Mouse (Mus musculus): Measurements from ENCODE around the gene Dab2.

Dab2 gene

GRCm38 (mm10) chr15:6398211-6398610 lies 98.6 kb downstream of the Dab2 start:
- DNase-seq = no peak

GRCm38 (mm10) chr15:6398881-6399280 lies 99.3 kb downstream of the Dab2 start:
- DNase-seq = no peak

GRCm38 (mm10) chr15:6400115-6400514 lies 100.5 kb downstream of the Dab2 start:
- no peak for DNase-seq

GRCm38 (mm10) chr15:6402433-6402832 lies 102.8 kb downstream of the Dab2 start:
- DNase-seq = no peak

- DNase-seq = no peak
Measured at GRCm38 (mm10) chr15:6404172-6404571, 104.6 kb downstream of the Dab2 start.

GRCm38 (mm10) chr15:6406771-6407170 lies 107.2 kb downstream of the Dab2 start:
- no peak for DNase-seq

- DNase-seq = no peak
Measured at GRCm38 (mm10) chr15:6409031-6409430, 109.4 kb downstream of the Dab2 start.

- no peak for DNase-seq
Measured at GRCm38 (mm10) chr15:6410161-6410560, 110.6 kb downstream of the Dab2 start.

- DNase-seq = no peak
Measured at GRCm38 (mm10) chr15:6411334-6411733, 111.7 kb downstream of the Dab2 start.

GRCm38 (mm10) chr15:6415317-6415716 lies 115.7 kb downstream of the Dab2 start:
- DNase-seq = no peak

GRCm38 (mm10) chr15:6431777-6432176 lies 132.2 kb downstream of the Dab2 start:
- no peak for DNase-seq

GRCm38 (mm10) chr15:6432411-6432810 lies 132.8 kb downstream of the Dab2 start:
- DNase-seq = no peak

- no peak for DNase-seq
Measured at GRCm38 (mm10) chr15:6435281-6435680, 135.7 kb downstream of the Dab2 start.

GRCm38 (mm10) chr15:6435773-6436172 lies 136.2 kb downstream of the Dab2 start:
- no peak for DNase-seq

GRCm38 (mm10) chr15:6438685-6439084 lies 139.1 kb downstream of the Dab2 start:
- no peak for DNase-seq

- DNase-seq = no peak
Measured at GRCm38 (mm10) chr15:6444452-6444851, 144.9 kb downstream of the Dab2 start.

- no peak for DNase-seq
Measured at GRCm38 (mm10) chr15:6445135-6445534, 145.5 kb downstream of the Dab2 start, which contains the start of gene C9. TSS of gene C9 (plus strand) at chr15:6445327.

GRCm38 (mm10) chr15:6446181-6446580 lies 146.6 kb downstream of the Dab2 start:
- DNase-seq = no peak

- DNase-seq = no peak
Measured at GRCm38 (mm10) chr15:6448892-6449291, 149.3 kb downstream of the Dab2 start.

- DNase-seq = no peak
Measured at GRCm38 (mm10) chr15:6454461-6454860, 154.9 kb downstream of the Dab2 start.

- DNase-seq = no peak
Measured at GRCm38 (mm10) chr15:6461381-6461780, 161.8 kb downstream of the Dab2 start.

GRCm38 (mm10) chr15:6463361-6463923 lies 163.9 kb downstream of the Dab2 start:
- DNase-seq = no peak

GRCm38 (mm10) chr15:6466995-6467394 lies 167.4 kb downstream of the Dab2 start:
- no peak for DNase-seq

- no peak for DNase-seq
Measured at GRCm38 (mm10) chr15:6468845-6469244, 169.3 kb downstream of the Dab2 start.

GRCm38 (mm10) chr15:6469384-6469783 lies 169.8 kb downstream of the Dab2 start:
- no peak for DNase-seq

- DNase-seq = no peak
Measured at GRCm38 (mm10) chr15:6483561-6483960, 184.0 kb downstream of the Dab2 start.

All from cerebellum, adult 8-10 months (tissue).